Mouse (Mus musculus) kidney, adult 8-10 months (tissue): ENCODE data around the gene Gnai2.
"Not testable (repeated sequence)": the region's sequence is repeated elsewhere in the genome, so short reads cannot be mapped to it uniquely, and the experiment has no call there.

Experiments
- DNase-seq, 2 experiments: peaks; one replicate each; pipeline ENCODE4 v3.0.0; 2022

Gene Gnai2

DNA sequence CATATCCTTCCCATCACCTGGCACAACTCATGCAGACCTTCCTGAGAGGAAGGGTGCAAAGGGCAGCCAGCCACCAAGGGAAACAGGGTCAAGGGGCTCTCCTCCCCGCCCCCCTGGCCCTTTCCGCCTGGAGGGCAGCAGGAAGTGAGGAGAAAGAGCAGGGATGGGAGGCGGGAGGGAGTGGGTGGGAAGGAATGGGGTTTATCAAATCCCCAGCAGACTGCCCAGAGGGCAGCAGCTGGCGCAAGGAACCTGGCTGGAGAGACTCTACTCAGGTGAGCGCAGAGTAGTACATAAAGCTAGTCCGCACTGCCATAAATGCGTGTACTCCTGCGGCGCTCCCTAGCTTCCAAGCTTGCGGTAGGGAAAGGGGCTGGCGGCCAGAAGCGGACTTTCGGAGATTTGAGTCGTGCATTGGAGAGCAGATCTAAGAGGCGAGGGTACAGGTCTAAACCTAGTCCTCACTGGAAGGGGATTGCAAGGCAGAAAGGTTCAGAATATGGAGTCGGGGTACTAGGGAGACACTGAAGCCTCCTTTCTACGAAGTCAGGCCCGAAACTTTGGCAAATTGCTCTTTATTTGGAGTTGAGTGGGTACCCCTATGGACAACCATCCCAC is 67.4 kb downstream of the Gnai2 start, which contains the start of gene Hyal2:
Gene Hyal2 (plus strand): TSS at position 244 of the 618 bp plus-strand sequence.
- peak; percentile 89 to 91 for DNase-seq

- peak; percentile 67 to 82 for DNase-seq
These were observed 68.3 kb downstream of the Gnai2 start for GRCm38 (mm10) chr9:107566855-107567254.

GRCm38 (mm10) chr9:107566041-107566709 is 69.0 kb downstream of the Gnai2 start:
- DNase-seq: peak; percentile 90 to 95

DNA sequence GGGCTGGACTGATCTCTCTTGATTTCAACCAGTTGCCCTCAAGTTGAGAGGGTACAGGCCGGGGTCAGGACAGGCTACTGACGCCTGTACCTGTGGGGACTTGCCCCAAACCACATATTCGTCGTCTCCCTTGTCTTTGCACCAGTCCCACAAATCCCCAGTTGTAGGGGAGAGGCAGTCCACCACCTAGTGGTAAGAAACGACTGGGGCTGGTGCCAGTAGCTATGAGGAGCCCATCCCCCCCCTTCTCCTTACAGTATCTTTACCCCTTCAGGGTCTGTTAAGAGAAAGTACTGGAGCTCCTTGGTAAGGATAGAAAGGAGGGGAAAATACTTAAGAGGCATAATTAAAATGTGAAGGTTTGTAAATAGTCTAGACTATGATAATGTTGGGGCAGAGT is 69.6 kb downstream of the Gnai2 start:
- not testable (repeated sequence) for DNase-seq
